Mouse (Mus musculus): ENCODE data around the gene Dhrs4. TPM values are rescaled to one million over a fixed set of nuclear protein-coding genes. Genes with fewer than 3 reads are reported as not detected.

The Dhrs4 gene
- polyA plus RNA-seq, 1 experiment from 2014 or later, result 137 TPM

DNA sequence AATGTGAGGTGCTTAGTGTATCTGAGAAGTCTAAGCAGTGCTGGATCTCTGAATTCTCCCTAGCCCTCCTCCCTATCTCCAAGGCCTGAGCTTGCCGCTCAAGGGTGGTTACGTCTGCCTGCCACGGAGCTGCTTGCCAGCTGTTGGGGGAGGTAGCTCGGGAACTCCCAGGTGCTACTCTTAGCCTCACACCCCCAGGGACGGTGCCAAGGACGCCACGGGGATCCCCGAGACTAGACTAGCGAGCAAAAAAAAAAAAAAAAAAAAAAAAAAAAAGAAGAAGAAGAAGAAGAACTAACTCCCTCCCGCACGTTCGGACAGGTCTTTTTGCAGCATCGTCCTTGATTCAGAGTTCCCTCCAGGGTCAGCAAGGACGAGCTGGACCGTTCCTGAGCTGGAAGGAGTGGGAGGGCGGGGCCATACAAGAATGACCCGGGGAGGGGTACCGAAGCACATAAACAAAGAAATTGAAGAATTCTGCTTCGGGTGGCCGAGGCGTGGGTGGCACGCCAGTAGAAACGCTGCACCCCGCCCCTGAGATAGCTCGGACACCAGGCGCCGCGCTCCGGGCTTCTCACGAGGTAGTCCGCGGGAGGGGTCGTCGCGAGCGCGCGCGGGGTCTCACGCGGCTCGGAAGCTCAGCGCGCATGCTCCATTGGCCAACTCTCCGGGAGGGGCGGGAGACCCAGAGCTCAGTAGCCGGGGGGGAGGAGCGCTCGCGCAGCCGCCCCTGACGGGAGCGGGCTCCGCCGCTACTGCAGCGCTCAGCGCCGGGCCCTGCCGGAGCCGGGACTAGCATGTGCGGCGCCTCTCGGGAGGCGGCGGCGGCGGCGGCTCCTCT is 12.0 kb downstream of the Dhrs4 start, which contains the start of gene Carmil3:
Gene Carmil3 (plus strand): TSS at position 291 of the 841 bp plus-strand sequence.
- peak; percentile 85 for ATAC-seq
- peak within 1 kb of the TSS; percentile 76 for H3K4me3 ChIP-seq (replicated peaks)
- H3K27me3 ChIP-seq (replicated peaks), result no peaks in the 10 kb centered on the region
- peaks cover 7% of the 10 kb centered on the region; the same call in 1 of the 2 replicates for H3K4me1 ChIP-seq (replicated peaks)
- H3K4me2 ChIP-seq (replicated peaks), result peak within 1 kb of the TSS; percentile 100
- no peaks in the 10 kb centered on the region for H3K9me3 ChIP-seq
- H3K36me3 ChIP-seq, result peaks cover 14% of the 10 kb centered on the region; the same call in 1 of the 2 replicates
- H3K27ac ChIP-seq, result peak within 1 kb of the TSS; percentile 60
- H3K9ac ChIP-seq, result peak within 1 kb of the TSS; percentile 59
- 1% methylated on average over 65 of the region's 68 CpGs for WGBS

DNA sequence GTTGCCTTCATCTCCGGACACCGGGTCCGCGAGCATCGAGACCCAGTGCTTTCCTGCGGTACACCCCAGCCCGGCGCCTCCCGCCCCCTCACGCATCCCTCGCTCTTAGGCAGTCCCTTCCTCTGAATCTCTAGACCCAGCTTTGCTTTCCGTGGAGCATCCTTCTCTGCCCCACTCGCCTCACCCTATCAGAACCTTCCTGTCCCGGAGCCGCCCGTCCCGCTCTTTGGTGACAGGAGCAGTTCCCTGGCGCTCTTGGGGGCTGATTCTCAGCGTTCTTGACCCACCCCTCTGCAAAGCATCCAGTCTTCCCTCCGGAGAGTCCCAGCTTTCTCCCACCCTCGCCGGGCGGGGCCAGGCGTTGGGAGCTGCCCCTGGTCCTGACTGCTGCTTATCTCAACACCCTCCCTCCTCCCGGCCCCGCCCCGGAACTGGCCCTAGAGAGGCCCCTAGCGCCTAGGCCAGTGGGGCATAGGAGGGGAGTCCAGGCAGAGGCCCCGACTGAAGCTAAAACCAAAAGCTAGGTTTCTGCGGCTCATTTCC is 12.8 kb downstream of the Dhrs4 start:
- peak; percentile 85 for ATAC-seq
- peak overlapping the region; percentile 60 for H3K27ac ChIP-seq
- WGBS, result under 1% methylated on average over 30 of the region's 30 CpGs

DNA sequence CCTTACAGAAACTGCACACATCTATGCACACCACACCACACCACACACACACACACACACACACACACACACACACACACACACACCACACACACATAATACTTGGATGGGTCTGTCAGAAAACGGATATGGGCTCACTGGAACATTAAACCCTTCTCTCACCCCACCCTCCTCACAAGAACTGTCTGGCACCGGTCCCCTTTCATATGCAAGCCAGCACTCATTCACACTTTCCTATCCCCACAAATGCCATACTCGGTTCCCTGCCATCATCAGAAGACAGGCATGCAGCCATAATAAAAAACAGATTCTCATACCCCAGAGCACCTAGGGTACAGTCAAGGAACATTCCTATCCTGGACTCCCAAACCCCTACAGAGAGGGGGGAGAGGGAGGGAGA is 13.5 kb downstream of the Dhrs4 start:
- Histone ChIP-seq H3K27me3 (replicated peaks) (no peaks in the 10 kb centered on the region), H3K9ac (no peak overlapping the region), H3K4me2 (replicated peaks) (no peak overlapping the region), H3K4me3 (replicated peaks) (no peak overlapping the region), H3K36me3 (peaks cover 5% of the 10 kb centered on the region; the same call in 1 of the 2 replicates), H3K9me3 (no peaks in the 10 kb centered on the region), H3K4me1 (replicated peaks) (peaks cover 7% of the 10 kb centered on the region; the same call in 1 of the 2 replicates), H3K27ac (no peak overlapping the region)
- ATAC-seq, result no peak
- WGBS, result 46% methylated on average over 3 of the region's 3 CpGs

More for the DNA sequence above, 12.8 kb downstream of the Dhrs4 start:
- peaks cover 11% of the 10 kb centered on the region; the same call in 1 of the 2 replicates for H3K36me3 ChIP-seq
- peak overlapping the region; percentile 76 for H3K4me3 ChIP-seq (replicated peaks)
- H3K9me3 ChIP-seq, result no peaks in the 10 kb centered on the region
- no peaks in the 10 kb centered on the region for H3K27me3 ChIP-seq (replicated peaks)
- H3K4me1 ChIP-seq (replicated peaks), result peaks cover 7% of the 10 kb centered on the region; the same call in 1 of the 2 replicates
- H3K9ac ChIP-seq, result peak overlapping the region; percentile 59
- peak overlapping the region; percentile 100 for H3K4me2 ChIP-seq (replicated peaks)

DNA sequence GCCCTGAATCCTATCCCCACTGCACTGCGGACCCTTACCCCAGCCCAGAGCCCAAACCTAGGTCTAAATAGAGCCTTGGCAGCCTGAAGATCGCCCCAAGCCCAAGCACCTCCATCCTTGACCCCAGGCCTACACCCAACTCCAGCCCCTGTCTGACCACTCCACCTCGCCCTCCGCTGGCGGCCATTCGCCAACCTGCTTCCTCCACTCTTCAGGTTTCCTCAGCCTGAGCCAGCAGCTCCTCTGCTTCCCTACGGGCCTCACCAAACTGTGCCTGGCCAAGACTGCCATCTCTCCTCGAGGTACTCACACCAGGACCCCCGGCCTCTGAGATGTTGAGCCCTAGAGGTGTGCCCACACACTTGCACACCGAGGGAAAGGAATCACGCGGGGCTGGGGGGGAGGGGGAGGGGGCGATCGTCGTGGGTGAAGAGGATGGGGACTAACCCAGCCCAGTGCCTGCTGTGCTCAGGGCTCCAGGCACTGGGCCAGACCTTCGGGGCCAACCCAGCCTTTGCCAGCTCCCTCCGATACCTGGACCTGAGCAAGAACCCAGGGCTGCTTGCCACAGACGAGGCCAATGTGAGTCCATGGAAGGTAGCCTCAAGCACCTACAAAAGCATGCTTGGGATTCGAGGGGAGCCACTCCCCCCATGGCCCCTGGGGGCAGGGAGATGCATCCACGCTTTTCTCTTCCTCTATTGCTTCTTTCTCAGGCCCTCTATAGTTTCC is 17.1 kb downstream of the Dhrs4 start:
- ATAC-seq, result no peak
- no peak overlapping the region for H3K27ac ChIP-seq
- H3K9me3 ChIP-seq, result no peaks in the 10 kb centered on the region
- H3K4me2 ChIP-seq (replicated peaks), result no peak overlapping the region
- WGBS, result 75% methylated on average over 20 of the region's 20 CpGs
- no peaks in the 10 kb centered on the region for H3K27me3 ChIP-seq (replicated peaks)
- H3K4me1 ChIP-seq (replicated peaks), result peaks cover 9% of the 10 kb centered on the region; the same call in 1 of the 2 replicates
- H3K4me3 ChIP-seq (replicated peaks), result no peak overlapping the region
- H3K9ac ChIP-seq, result no peak overlapping the region
- no peaks in the 10 kb centered on the region for H3K36me3 ChIP-seq

- H3K27ac ChIP-seq, result no peak overlapping the region
- no peaks in the 10 kb centered on the region for H3K27me3 ChIP-seq (replicated peaks)
- ATAC-seq, result peak; percentile 56
- WGBS, result 69% methylated on average over 16 of the region's 16 CpGs
- H3K4me3 ChIP-seq (replicated peaks), result no peak overlapping the region
- no peak overlapping the region for H3K9ac ChIP-seq
- H3K4me1 ChIP-seq (replicated peaks), result 0 out of 2 replicates have a peak, but pooled peaks cover 2% of the 10 kb centered on the region
- H3K4me2 ChIP-seq (replicated peaks), result no peak overlapping the region
- H3K9me3 ChIP-seq, result no peaks in the 10 kb centered on the region
- H3K36me3 ChIP-seq, result no peaks in the 10 kb centered on the region
Observed at GRCm38 (mm10) chr14:55496761-55497448, 18.3 kb downstream of the Dhrs4 start.

GRCm38 (mm10) chr14:55497449-55497821 is 18.9 kb downstream of the Dhrs4 start:
- Histone ChIP-seq H3K27me3 (replicated peaks) (no peaks in the 10 kb centered on the region), H3K27ac (no peak overlapping the region), H3K4me1 (replicated peaks) (0 out of 2 replicates have a peak, but pooled peaks cover 2% of the 10 kb centered on the region), H3K4me2 (replicated peaks) (no peak overlapping the region), H3K4me3 (replicated peaks) (no peak overlapping the region), H3K9ac (no peak overlapping the region), H3K36me3 (no peaks in the 10 kb centered on the region), H3K9me3 (no peaks in the 10 kb centered on the region)
- peak; percentile 64 for ATAC-seq
- WGBS, result 23% methylated on average over 6 of the region's 6 CpGs

GRCm38 (mm10) chr14:55505612-55506011 is 27.1 kb downstream of the Dhrs4 start:
- Histone ChIP-seq H3K36me3 (no peaks in the 10 kb centered on the region), H3K9ac (no peak overlapping the region), H3K9me3 (no peaks in the 10 kb centered on the region), H3K4me1 (replicated peaks) (no peaks in the 10 kb centered on the region; the same call in 1 of the 2 replicates), H3K4me2 (replicated peaks) (no peak overlapping the region), H3K4me3 (replicated peaks) (no peak overlapping the region), H3K27me3 (replicated peaks) (no peaks in the 10 kb centered on the region), H3K27ac (no peak overlapping the region)
- ATAC-seq, result no peak
- 86% methylated on average over 9 of the region's 9 CpGs for WGBS

GRCm38 (mm10) chr14:55507801-55508200 is 29.2 kb downstream of the Dhrs4 start:
- WGBS, result 47% methylated on average over 7 of the region's 7 CpGs
- ATAC-seq, result no peak
- H3K9ac ChIP-seq, result no peak overlapping the region

GRCm38 (mm10) chr14:55509540-55509939 is 31.0 kb downstream of the Dhrs4 start:
- WGBS, result 81% methylated on average over 10 of the region's 10 CpGs
- Histone ChIP-seq H3K4me3 (replicated peaks) (no peak overlapping the region), H3K9me3 (no peaks in the 10 kb centered on the region), H3K4me1 (replicated peaks) (no peaks in the 10 kb centered on the region; the same call in 1 of the 2 replicates), H3K36me3 (no peaks in the 10 kb centered on the region), H3K27ac (no peak overlapping the region), H3K27me3 (replicated peaks) (no peaks in the 10 kb centered on the region), H3K9ac (no peak overlapping the region), H3K4me2 (replicated peaks) (no peak overlapping the region)
- no peak for ATAC-seq

More at GRCm38 (mm10) chr14:55507801-55508200, 29.2 kb downstream of the Dhrs4 start:
- H3K27me3 ChIP-seq (replicated peaks), result no peaks in the 10 kb centered on the region
- no peak overlapping the region for H3K4me3 ChIP-seq (replicated peaks)
- no peak overlapping the region for H3K4me2 ChIP-seq (replicated peaks)
- no peak overlapping the region for H3K27ac ChIP-seq
- H3K9me3 ChIP-seq, result no peaks in the 10 kb centered on the region
- no peaks in the 10 kb centered on the region for H3K36me3 ChIP-seq
- no peaks in the 10 kb centered on the region; the same call in 1 of the 2 replicates for H3K4me1 ChIP-seq (replicated peaks)

- 60% methylated on average over 18 of the region's 22 CpGs for WGBS
- H3K4me2 ChIP-seq (replicated peaks), result no peak within 1 kb of the TSS
- H3K36me3 ChIP-seq, result no peaks in the 10 kb centered on the region
- no peak within 1 kb of the TSS for H3K4me3 ChIP-seq (replicated peaks)
- no peaks in the 10 kb centered on the region for H3K27me3 ChIP-seq (replicated peaks)
- no peak for ATAC-seq
- H3K9ac ChIP-seq, result no peak within 1 kb of the TSS
- no peaks in the 10 kb centered on the region; the same call in 1 of the 2 replicates for H3K4me1 ChIP-seq (replicated peaks)
- H3K27ac ChIP-seq, result no peak within 1 kb of the TSS
- H3K9me3 ChIP-seq, result no peaks in the 10 kb centered on the region
Observed at GRCm38 (mm10) chr14:55510125-55510731, 31.7 kb downstream of the Dhrs4 start, which contains the start of gene Cpne6. TSS of gene Cpne6 (plus strand) at chr14:55510445.

GRCm38 (mm10) chr14:55511037-55511436 is 32.5 kb downstream of the Dhrs4 start:
- H3K9ac ChIP-seq, result no peak overlapping the region
- H3K27ac ChIP-seq, result no peak overlapping the region
- no peak overlapping the region for H3K4me2 ChIP-seq (replicated peaks)
- H3K27me3 ChIP-seq (replicated peaks), result 0 out of 2 replicates have a peak, but pooled peaks cover under 1% of the 10 kb centered on the region
- no peaks in the 10 kb centered on the region for H3K9me3 ChIP-seq
- H3K36me3 ChIP-seq, result no peaks in the 10 kb centered on the region
- no peak for ATAC-seq
- no peaks in the 10 kb centered on the region; the same call in 1 of the 2 replicates for H3K4me1 ChIP-seq (replicated peaks)
- 56% methylated on average over 7 of the region's 7 CpGs for WGBS
- no peak overlapping the region for H3K4me3 ChIP-seq (replicated peaks)

All from intestine, embryonic 15.5 days (tissue).